Mouse (Mus musculus) liver, postnatal 0 days (tissue): Measurements from ENCODE around the gene Rab11fip4. TPM values are rescaled to one million over a fixed set of nuclear protein-coding genes. Genes with fewer than 3 reads are reported as not detected.

Experiments used
- ATAC-seq: fragments of 200-750 bp; cut with Nextera tagmentation; 2 replicates; pipeline ENCODE4 v1.8.0; 2017; ENCODE audit warnings: mild to moderate bottlenecking, moderate library complexity
- DNase-seq: peaks from one replicate; pipeline ENCODE4 v3.0.0-alpha.2; 2016
- H3K27ac ChIP-seq: fragments of 300-500 bp; sonication (generic); 2 replicates; pipeline ENCODE4 v1.5.1; 2014; ENCODE audit warnings: antibody characterized with exemption, moderate library complexity, mild to moderate bottlenecking, low read depth
- H3K27me3 ChIP-seq: fragments of 300-500 bp; sonication (generic); 2 replicates; pipeline ENCODE4 v1.6.1; 2014; ENCODE audit warnings: low read length, control low read depth, mixed read lengths; ENCODE audit not compliant: insufficient read depth
- H3K36me3 ChIP-seq: fragments of 300-500 bp; sonication (generic); replicated peaks from 2 replicates; pipeline ENCODE4 v1.6.1; 2014; ENCODE audit warnings: mild to moderate bottlenecking, control low read depth, low read length, moderate library complexity, mixed read lengths; ENCODE audit not compliant: insufficient read depth
- H3K4me1 ChIP-seq: fragments of 300-500 bp; sonication (generic); 2 replicates; pipeline ENCODE4 v1.6.1; 2014; ENCODE audit warnings: antibody characterized with exemption, mild to moderate bottlenecking, control low read depth; ENCODE audit not compliant: insufficient read depth
- H3K4me2 ChIP-seq: fragments of 300-500 bp; sonication (generic); 2 replicates; pipeline ENCODE4 v1.6.1; 2014; ENCODE audit warnings: low read depth, mild to moderate bottlenecking, low read length, moderate library complexity, mixed read lengths
- H3K4me3 ChIP-seq: fragments of 300-500 bp; sonication (generic); 2 replicates; pipeline ENCODE4 v1.5.1; 2014; ENCODE audit warnings: low read depth, low read length
- H3K9ac ChIP-seq: fragments of 300-500 bp; sonication (generic); replicated peaks from 2 replicates; pipeline ENCODE4 v1.6.1; 2014; ENCODE audit warnings: mild to moderate bottlenecking, moderate library complexity
- H3K9me3 ChIP-seq: fragments of 300-500 bp; sonication (generic); 2 replicates; pipeline ENCODE4 v1.6.1; 2016; ENCODE audit warnings: mild to moderate bottlenecking, control low read depth, low read length, mixed read lengths
- CTCF ChIP-seq: sonication (generic); IDR thresholded peaks from 2 replicates; pipeline ENCODE4 v1.5.1; 2016; ENCODE audit warnings: antibody characterized with exemption, low read depth
- EP300 ChIP-seq: IDR thresholded peaks from 2 replicates; pipeline ENCODE4 v1.6.1; 2016; ENCODE audit warnings: antibody characterized with exemption, low read depth, mild to moderate bottlenecking
- WGBS: fragments of 180-500 bp; shearing (Covaris S2); extraction: QIAGEN DNeasy Blood & Tissue Kit; methylation state at CpG from one replicate; pipeline ENCODE4 v1.1.7; 2014; ENCODE audit not compliant: insufficient replicate concordance; 5-methylcytosine and 5-hydroxymethylcytosine counted together
- polyA plus RNA-seq: library from polyadenylated mRNA; unstranded; fragments of >200 nt; fragmentation: Nextera tagmentation; extraction: Ambion mirVana; gene quantifications from 2 replicates; pipeline ENCODE4 v1.2.1, GENCODE M21; 2015

Rab11fip4 gene
- polyA plus RNA-seq, 1 experiment from 2014 or later = 1.1 TPM

DNA sequence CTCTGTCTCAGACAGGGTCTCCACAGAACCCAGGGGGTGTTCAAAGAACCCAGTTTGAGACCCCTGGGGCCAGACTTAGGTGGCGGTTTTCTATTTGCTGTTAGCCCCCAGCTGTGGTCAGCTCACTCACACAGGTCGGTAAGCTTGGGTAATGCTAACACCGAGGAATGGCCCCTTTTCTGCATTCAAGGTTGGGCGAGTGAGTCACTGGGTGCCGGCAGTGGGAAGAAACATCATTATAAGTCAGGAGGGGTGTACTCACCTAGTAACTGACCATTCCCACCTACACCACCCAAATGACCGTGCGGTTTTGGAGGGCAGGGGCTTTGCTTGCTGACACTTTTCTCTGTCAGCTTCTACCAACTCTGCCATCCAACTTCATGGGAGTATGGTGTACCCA is 64.6 kb downstream of the Rab11fip4 start:
- 78% methylated on average over 7 of the region's 7 CpGs for WGBS
- TF ChIP-seq CTCF = no peak
- no peak for TF ChIP-seq EP300

DNA sequence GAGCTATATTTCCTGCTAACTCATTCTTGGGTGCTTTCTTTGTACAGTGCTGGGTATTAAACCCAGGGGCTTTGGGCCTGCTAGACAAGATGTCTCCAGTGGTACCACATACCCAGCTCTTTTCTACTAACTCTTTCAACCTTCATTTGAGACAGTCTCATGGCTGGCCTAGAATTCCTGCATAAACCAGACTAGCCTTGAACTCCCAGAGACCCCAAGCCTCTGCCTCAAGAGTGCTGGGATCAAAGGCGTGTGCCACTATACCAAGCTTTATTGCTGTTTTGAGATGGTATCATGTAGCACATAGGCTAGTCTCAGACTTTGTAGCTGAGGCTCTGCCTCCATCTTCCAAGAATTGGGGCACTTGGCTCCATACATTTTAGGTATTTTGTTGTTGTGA is 65.5 kb downstream of the Rab11fip4 start:
- ATAC-seq (no peak), DNase-seq (no peak)
- no peak for TF ChIP-seq EP300
- no peak for TF ChIP-seq CTCF
- Histone ChIP-seq H3K27me3 (peaks cover 3% of the 10 kb centered on the region; the same call in 1 of the 2 replicates), H3K27ac (no peak overlapping the region), H3K4me2 (no peak overlapping the region), H3K4me3 (no peak overlapping the region), H3K36me3 (no peaks in the 10 kb centered on the region), H3K9me3 (no peaks in the 10 kb centered on the region), H3K9ac (no peak overlapping the region), H3K4me1 (peaks cover 24% of the 10 kb centered on the region)
- 90% methylated on average over 1 of the region's 1 CpGs for WGBS

More for the DNA sequence above, 64.6 kb downstream of the Rab11fip4 start:
- no peaks in the 10 kb centered on the region for H3K9me3 ChIP-seq
- peaks cover 15% of the 10 kb centered on the region for H3K4me1 ChIP-seq
- no peak overlapping the region for H3K9ac ChIP-seq
- no peak for DNase-seq
- no peak overlapping the region for H3K4me3 ChIP-seq
- no peaks in the 10 kb centered on the region for H3K36me3 ChIP-seq
- no peak overlapping the region for H3K4me2 ChIP-seq
- no peak for ATAC-seq
- H3K27me3 ChIP-seq = no peaks in the 10 kb centered on the region
- H3K27ac ChIP-seq = no peak overlapping the region

DNA sequence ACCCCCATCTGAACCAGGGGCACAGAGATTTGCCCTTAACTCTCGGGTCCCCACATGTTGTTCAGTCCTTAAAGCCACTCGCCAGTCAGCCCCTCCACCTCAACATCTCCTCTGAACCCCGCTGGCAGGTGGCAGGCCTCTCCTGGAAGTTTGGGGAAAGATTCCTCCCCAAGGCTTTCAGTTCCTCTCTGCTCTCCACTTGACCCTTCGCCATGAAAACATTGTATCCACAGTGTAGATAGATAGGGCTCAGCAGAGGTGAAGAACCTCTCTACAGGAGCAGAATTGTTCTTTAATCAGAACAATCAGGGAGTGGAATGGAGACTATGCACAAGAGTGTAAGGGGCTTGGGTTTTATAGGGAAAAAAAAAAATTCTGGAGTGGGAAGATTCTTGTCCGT is 66.0 kb downstream of the Rab11fip4 start:
- Histone ChIP-seq H3K4me2 (no peak overlapping the region), H3K4me1 (peaks cover 28% of the 10 kb centered on the region), H3K27ac (no peak overlapping the region), H3K36me3 (no peaks in the 10 kb centered on the region), H3K4me3 (no peak overlapping the region), H3K27me3 (peaks cover 6% of the 10 kb centered on the region; the same call in 1 of the 2 replicates), H3K9me3 (no peaks in the 10 kb centered on the region), H3K9ac (no peak overlapping the region)
- no peak for ATAC-seq
- DNase-seq = no peak
- TF ChIP-seq EP300 (no peak), CTCF (no peak)
- 75% methylated on average over 5 of the region's 5 CpGs for WGBS

DNA sequence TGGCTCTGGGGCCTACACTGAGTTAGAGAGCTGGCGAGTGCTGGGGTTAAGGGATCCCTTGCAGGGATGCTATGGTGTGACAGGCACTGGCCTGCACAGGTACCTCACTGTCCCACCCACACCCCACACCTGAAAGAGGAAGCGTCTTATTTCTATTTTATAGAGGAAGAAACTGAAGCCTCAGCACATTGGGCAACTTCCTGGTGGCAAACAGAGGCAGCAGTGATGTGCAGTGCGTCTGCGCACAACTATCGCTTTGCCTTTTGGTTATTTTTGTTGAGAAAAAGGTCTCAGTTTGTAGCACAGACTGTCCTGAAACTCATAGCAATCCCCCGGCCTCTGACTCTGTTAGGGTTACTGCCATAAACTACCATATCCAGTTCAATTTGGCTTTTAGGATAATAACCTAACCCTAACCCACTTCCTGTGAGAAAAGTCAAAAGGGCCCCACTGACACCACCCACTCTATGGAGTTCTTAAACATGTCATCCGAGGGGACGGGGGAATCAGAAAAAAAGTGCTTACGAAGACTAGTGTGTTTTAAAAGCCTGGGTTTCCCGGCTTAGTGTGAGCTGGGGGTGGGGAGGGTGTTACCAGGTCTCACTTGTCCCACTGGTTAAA is 67.3 kb downstream of the Rab11fip4 start:
- Histone ChIP-seq H3K4me3 (no peak overlapping the region), H3K4me1 (peaks cover 35% of the 10 kb centered on the region), H3K9me3 (no peaks in the 10 kb centered on the region), H3K36me3 (no peaks in the 10 kb centered on the region), H3K4me2 (no peak overlapping the region), H3K27ac (peak overlapping the region; percentile 46; the same call in 1 of the 2 replicates), H3K27me3 (peaks cover 6% of the 10 kb centered on the region; the same call in 1 of the 2 replicates), H3K9ac (no peak overlapping the region)
- ATAC-seq = no peak
- WGBS = 51% methylated on average over 10 of the region's 10 CpGs
- TF ChIP-seq EP300 = no peak
- TF ChIP-seq CTCF = no peak
- DNase-seq = peak; percentile 26

DNA sequence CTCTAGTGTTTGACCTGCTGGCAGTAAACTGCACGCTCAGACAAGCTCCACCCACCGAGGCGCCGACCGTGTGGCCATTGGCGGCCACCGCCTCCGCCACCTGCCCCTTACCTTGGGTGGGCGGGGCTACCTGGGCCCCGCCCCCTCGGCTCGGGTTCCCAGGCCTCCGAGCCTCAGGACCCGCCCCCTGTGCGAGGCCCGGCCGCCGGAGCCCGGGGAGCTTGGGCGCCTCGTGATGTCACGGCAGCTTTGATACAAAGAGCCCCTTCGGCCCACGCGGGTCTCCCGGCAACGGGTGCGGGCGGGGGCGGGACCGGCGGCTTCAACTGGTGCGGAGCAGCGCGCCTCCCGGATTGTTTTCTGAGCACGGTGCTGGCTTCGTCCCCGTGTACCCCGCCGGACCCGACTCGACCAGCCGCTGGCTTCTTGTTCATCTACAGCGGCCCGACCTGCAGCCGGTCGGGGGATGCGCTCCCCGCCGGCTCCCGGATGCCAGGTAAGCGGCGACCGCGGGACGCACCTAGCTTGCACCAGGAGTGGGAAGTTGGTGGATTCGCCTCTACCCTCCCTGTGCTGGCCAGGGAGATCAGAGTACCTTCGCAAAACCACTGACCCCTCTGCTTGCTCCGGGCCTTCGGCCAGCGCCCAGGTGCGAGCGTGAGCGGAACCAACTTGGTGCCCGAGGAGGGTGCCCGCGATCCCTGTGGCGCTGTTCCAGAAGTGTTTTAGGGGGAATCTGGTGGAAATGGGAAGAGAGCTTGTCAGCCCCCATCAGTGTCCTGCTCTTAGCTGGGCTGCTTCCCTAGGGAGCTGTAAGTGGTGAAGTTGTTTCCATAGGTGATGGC is 69.6 kb downstream of the Rab11fip4 start:
- Histone ChIP-seq H3K4me1 (peaks cover 34% of the 10 kb centered on the region), H3K4me3 (peak overlapping the region; percentile 39), H3K9me3 (no peaks in the 10 kb centered on the region), H3K27ac (0 out of 2 replicates have a peak overlapping the region, but pooled peaks have one; percentile 1), H3K27me3 (peaks cover 6% of the 10 kb centered on the region; the same call in 1 of the 2 replicates), H3K4me2 (peak overlapping the region; percentile 79), H3K36me3 (no peaks in the 10 kb centered on the region), H3K9ac (peak overlapping the region; percentile 53)
- peak; percentile 94 for ATAC-seq
- WGBS = 4% methylated on average over 62 of the region's 69 CpGs
- TF ChIP-seq CTCF = no peak
- no peak for TF ChIP-seq EP300
- peak; percentile 85 for DNase-seq

DNA sequence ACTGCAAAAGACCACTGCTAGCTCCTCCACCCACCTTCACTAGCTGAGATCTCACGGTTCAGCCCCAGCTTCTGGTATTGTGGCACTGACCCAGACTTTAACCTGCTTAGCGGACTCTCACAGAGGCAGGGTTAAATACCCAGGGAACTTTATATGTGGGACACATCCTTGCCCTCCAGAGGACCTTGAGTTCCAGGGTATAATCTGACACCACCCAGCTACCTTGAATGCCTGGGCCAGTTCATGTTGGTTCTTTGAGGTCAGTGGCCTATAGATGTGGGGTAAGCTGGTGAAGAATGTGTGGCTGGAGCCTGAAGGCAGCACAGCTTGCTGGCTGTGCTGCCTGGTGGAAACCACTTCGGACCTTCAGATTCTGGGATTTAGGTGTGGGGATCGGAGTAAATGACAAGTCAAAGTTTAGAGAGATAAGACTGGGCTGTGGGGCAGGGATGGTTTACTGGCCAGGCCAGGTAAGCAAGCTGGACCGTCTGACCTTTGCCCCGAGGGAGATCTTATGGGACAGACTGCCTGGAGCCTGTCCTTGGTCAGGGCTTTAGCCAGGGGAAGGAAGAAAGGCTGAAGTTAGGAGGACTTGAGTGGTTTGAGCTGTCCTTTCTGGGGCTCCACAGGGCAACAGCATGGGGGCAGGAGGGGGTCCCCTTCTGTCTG is 71.0 kb downstream of the Rab11fip4 start:
- peak overlapping the region; percentile 79 for H3K4me2 ChIP-seq
- 60% methylated on average over 6 of the region's 6 CpGs for whole genome bisulfite sequencing

More for the DNA sequence above, 71.0 kb downstream of the Rab11fip4 start:
- H3K27ac ChIP-seq = 0 out of 2 replicates have a peak overlapping the region, but pooled peaks have one; percentile 19
- peaks cover 6% of the 10 kb centered on the region; the same call in 1 of the 2 replicates for H3K27me3 ChIP-seq
- H3K9ac ChIP-seq = peak overlapping the region; percentile 38; the same call in 1 of the 2 replicates
- no peak overlapping the region for H3K4me3 ChIP-seq
- TF ChIP-seq EP300 (no peak), CTCF (no peak)
- H3K4me1 ChIP-seq = peaks cover 26% of the 10 kb centered on the region
- ATAC-seq (no peak; the same call in 1 of the 2 replicates), DNase-seq (no peak)
- no peaks in the 10 kb centered on the region for H3K9me3 ChIP-seq
- no peaks in the 10 kb centered on the region for H3K36me3 ChIP-seq
